Mouse (Mus musculus) midbrain, embryonic 15.5 days (tissue): Measurements from ENCODE around the gene Gm37240. TPM values are rescaled to one million over a fixed set of nuclear protein-coding genes. Genes with fewer than 3 reads are reported as not detected.

Source experiments
- ATAC-seq: fragments of 200-750 bp; cut with Nextera tagmentation; replicated peaks from 2 replicates; pipeline ENCODE4 v1.8.0; 2017; ENCODE audit warnings: moderate TSS enrichment
- H3K27ac ChIP-seq: fragments of 300-500 bp; sonication (generic); 2 replicates; pipeline ENCODE4 v1.5.1; 2015; ENCODE audit warnings: mild to moderate bottlenecking, inconsistent platforms
- H3K27me3 ChIP-seq: fragments of 300-500 bp; sonication (generic); replicated peaks from 2 replicates; pipeline ENCODE4 v1.6.1; 2015; ENCODE audit warnings: inconsistent platforms
- H3K36me3 ChIP-seq: fragments of 300-500 bp; sonication (generic); replicated peaks from 2 replicates; pipeline ENCODE4 v1.6.1; 2015; ENCODE audit warnings: inconsistent platforms
- H3K4me1 ChIP-seq: fragments of 300-500 bp; sonication (generic); 2 replicates; pipeline ENCODE4 v1.6.1; 2015; ENCODE audit warnings: inconsistent platforms
- H3K4me2 ChIP-seq: fragments of 300-500 bp; sonication (generic); 2 replicates; pipeline ENCODE4 v1.6.1; 2015; ENCODE audit warnings: inconsistent platforms, mild to moderate bottlenecking, moderate library complexity
- H3K4me3 ChIP-seq: fragments of 300-500 bp; sonication (generic); 2 replicates; pipeline ENCODE4 v1.5.1; 2015; ENCODE audit warnings: mild to moderate bottlenecking, inconsistent platforms
- H3K9ac ChIP-seq: fragments of 300-500 bp; sonication (generic); 2 replicates; pipeline ENCODE4 v1.6.1; 2015; ENCODE audit warnings: mild to moderate bottlenecking, inconsistent platforms
- H3K9me3 ChIP-seq: fragments of 300-500 bp; sonication (generic); 2 replicates; pipeline ENCODE4 v1.6.1; 2016; ENCODE audit warnings: inconsistent platforms
- WGBS: fragments of 180-500 bp; shearing (Covaris S2); methylation state at CpG from one replicate; pipeline ENCODE4 v1.1.7; 2015; ENCODE audit warnings: mixed read lengths; 5-methylcytosine and 5-hydroxymethylcytosine counted together
- polyA plus RNA-seq: library from polyadenylated mRNA; unstranded; fragments of >200 nt; fragmentation: Nextera tagmentation; extraction: Ambion mirVana; gene quantifications from 2 replicates; pipeline ENCODE4 v1.2.1, GENCODE M21; 2015

Gm37240 gene
- polyA plus RNA-seq, 1 experiment from 2014 or later = 0.40 TPM

GRCm38 (mm10) chr3:84740050-84740596 is 1147.2 kb downstream of the Gm37240 start:
- Histone ChIP-seq H3K4me2 (no peak overlapping the region), H3K36me3 (no peaks in the 10 kb centered on the region), H3K4me3 (no peak overlapping the region), H3K9me3 (no peaks in the 10 kb centered on the region), H3K27ac (0 out of 2 replicates have a peak overlapping the region, but pooled peaks have one; percentile 23), H3K4me1 (peaks cover 3% of the 10 kb centered on the region), H3K27me3 (0 out of 2 replicates have a peak, but pooled peaks cover 3% of the 10 kb centered on the region), H3K9ac (no peak overlapping the region)
- ATAC-seq = peak; percentile 52; the same call in 1 of the 2 replicates
- WGBS = 51% methylated on average over 10 of the region's 10 CpGs

- Histone ChIP-seq H3K9ac (no peak overlapping the region), H3K4me2 (no peak overlapping the region), H3K4me1 (peaks cover 17% of the 10 kb centered on the region), H3K9me3 (no peaks in the 10 kb centered on the region), H3K27me3 (0 out of 2 replicates have a peak, but pooled peaks cover 7% of the 10 kb centered on the region), H3K36me3 (no peaks in the 10 kb centered on the region), H3K27ac (no peak overlapping the region), H3K4me3 (no peak overlapping the region)
- 79% methylated on average over 3 of the region's 3 CpGs for WGBS
- no peak for ATAC-seq
Measured at GRCm38 (mm10) chr3:84737137-84737536, 1150.2 kb downstream of the Gm37240 start.

GRCm38 (mm10) chr3:84735716-84736115 is 1151.6 kb downstream of the Gm37240 start:
- H3K36me3 ChIP-seq = no peaks in the 10 kb centered on the region
- no peaks in the 10 kb centered on the region for H3K9me3 ChIP-seq
- H3K27ac ChIP-seq = no peak overlapping the region
- peaks cover 31% of the 10 kb centered on the region for H3K4me1 ChIP-seq
- H3K27me3 ChIP-seq = 0 out of 2 replicates have a peak, but pooled peaks cover 7% of the 10 kb centered on the region
- 51% methylated on average over 10 of the region's 10 CpGs for WGBS
- H3K4me3 ChIP-seq = no peak overlapping the region
- no peak overlapping the region for H3K4me2 ChIP-seq
- no peak for ATAC-seq
- H3K9ac ChIP-seq = no peak overlapping the region

GRCm38 (mm10) chr3:84732516-84732915 is 1154.8 kb downstream of the Gm37240 start:
- ATAC-seq = no peak

GRCm38 (mm10) chr3:84732016-84732502 is 1155.3 kb downstream of the Gm37240 start:
- H3K4me3 ChIP-seq = peak overlapping the region; percentile 20
- peak; percentile 76 for ATAC-seq
- peak overlapping the region; percentile 50 for H3K4me2 ChIP-seq
- H3K27ac ChIP-seq = peak overlapping the region; percentile 74
- under 1% methylated on average over 20 of the region's 20 CpGs for WGBS
- 0 out of 2 replicates have a peak, but pooled peaks cover 12% of the 10 kb centered on the region for H3K27me3 ChIP-seq
- 0 out of 2 replicates have a peak overlapping the region, but pooled peaks have one; percentile 26 for H3K9ac ChIP-seq
- H3K9me3 ChIP-seq = no peaks in the 10 kb centered on the region
- no peaks in the 10 kb centered on the region for H3K36me3 ChIP-seq
- H3K4me1 ChIP-seq = peaks cover 31% of the 10 kb centered on the region

More at GRCm38 (mm10) chr3:84732516-84732915, 1154.8 kb downstream of the Gm37240 start:
- no peaks in the 10 kb centered on the region for H3K36me3 ChIP-seq
- H3K27me3 ChIP-seq = 0 out of 2 replicates have a peak, but pooled peaks cover 12% of the 10 kb centered on the region
- H3K4me2 ChIP-seq = peak overlapping the region; percentile 50
- 0 out of 2 replicates have a peak overlapping the region, but pooled peaks have one; percentile 26 for H3K9ac ChIP-seq
- peak overlapping the region; percentile 20 for H3K4me3 ChIP-seq
- 7% methylated on average over 6 of the region's 6 CpGs for WGBS
- peak overlapping the region; percentile 74 for H3K27ac ChIP-seq
- no peaks in the 10 kb centered on the region for H3K9me3 ChIP-seq
- H3K4me1 ChIP-seq = peaks cover 31% of the 10 kb centered on the region

GRCm38 (mm10) chr3:84731403-84732015 is 1155.8 kb downstream of the Gm37240 start:
- H3K4me1 ChIP-seq = peaks cover 31% of the 10 kb centered on the region
- 9% methylated on average over 9 of the region's 9 CpGs for WGBS
- no peak for ATAC-seq
- 0 out of 2 replicates have a peak, but pooled peaks cover 12% of the 10 kb centered on the region for H3K27me3 ChIP-seq
- H3K4me2 ChIP-seq = peak overlapping the region; percentile 50
- H3K27ac ChIP-seq = peak overlapping the region; percentile 74
- H3K36me3 ChIP-seq = no peaks in the 10 kb centered on the region
- peak overlapping the region; percentile 20 for H3K4me3 ChIP-seq
- H3K9ac ChIP-seq = no peak overlapping the region
- no peaks in the 10 kb centered on the region for H3K9me3 ChIP-seq

- Histone ChIP-seq H3K9me3 (no peaks in the 10 kb centered on the region), H3K4me3 (no peak overlapping the region), H3K27me3 (0 out of 2 replicates have a peak, but pooled peaks cover 12% of the 10 kb centered on the region), H3K27ac (peak overlapping the region; percentile 74; the same call in 1 of the 2 replicates), H3K4me2 (peak overlapping the region; percentile 50; the same call in 1 of the 2 replicates), H3K4me1 (peaks cover 31% of the 10 kb centered on the region), H3K36me3 (no peaks in the 10 kb centered on the region), H3K9ac (no peak overlapping the region)
- no peak for ATAC-seq
- WGBS = 26% methylated on average over 5 of the region's 5 CpGs
Measured at GRCm38 (mm10) chr3:84731003-84731402, 1156.3 kb downstream of the Gm37240 start.

GRCm38 (mm10) chr3:84729806-84730205 is 1157.5 kb downstream of the Gm37240 start:
- Histone ChIP-seq H3K4me1 (peaks cover 27% of the 10 kb centered on the region), H3K9me3 (no peaks in the 10 kb centered on the region), H3K27ac (no peak overlapping the region), H3K4me2 (no peak overlapping the region), H3K4me3 (no peak overlapping the region), H3K9ac (no peak overlapping the region), H3K36me3 (no peaks in the 10 kb centered on the region), H3K27me3 (0 out of 2 replicates have a peak, but pooled peaks cover 10% of the 10 kb centered on the region)
- 83% methylated on average over 6 of the region's 6 CpGs for WGBS
- no peak for ATAC-seq

- no peaks in the 10 kb centered on the region for H3K9me3 ChIP-seq
- no peak overlapping the region for H3K27ac ChIP-seq
- H3K9ac ChIP-seq = no peak overlapping the region
- H3K4me2 ChIP-seq = no peak overlapping the region
- H3K4me3 ChIP-seq = no peak overlapping the region
- ATAC-seq = no peak
- H3K27me3 ChIP-seq = 0 out of 2 replicates have a peak, but pooled peaks cover 3% of the 10 kb centered on the region
- H3K4me1 ChIP-seq = no peaks in the 10 kb centered on the region
- H3K36me3 ChIP-seq = no peaks in the 10 kb centered on the region
- 63% methylated on average over 5 of the region's 5 CpGs for WGBS
Measured at GRCm38 (mm10) chr3:84723996-84724395, 1163.3 kb downstream of the Gm37240 start.

- Histone ChIP-seq H3K4me2 (no peak overlapping the region), H3K4me1 (no peaks in the 10 kb centered on the region), H3K27ac (no peak overlapping the region), H3K36me3 (no peaks in the 10 kb centered on the region), H3K9me3 (no peaks in the 10 kb centered on the region), H3K9ac (no peak overlapping the region), H3K4me3 (no peak overlapping the region), H3K27me3 (no peaks in the 10 kb centered on the region)
- ATAC-seq = no peak
- 88% methylated on average over 4 of the region's 4 CpGs for WGBS
Measured at GRCm38 (mm10) chr3:84722680-84723079, 1164.6 kb downstream of the Gm37240 start.

GRCm38 (mm10) chr3:84715073-84715768 is 1172.1 kb downstream of the Gm37240 start:
- H3K27me3 ChIP-seq = no peaks in the 10 kb centered on the region
- WGBS = 94% methylated on average over 15 of the region's 15 CpGs

GRCm38 (mm10) chr3:84712941-84713340 is 1174.4 kb downstream of the Gm37240 start:
- 48% methylated on average over 2 of the region's 2 CpGs for WGBS
- no peak overlapping the region for H3K4me2 ChIP-seq
- no peak overlapping the region for H3K27ac ChIP-seq
- H3K36me3 ChIP-seq = no peaks in the 10 kb centered on the region
- no peaks in the 10 kb centered on the region for H3K27me3 ChIP-seq
- H3K9ac ChIP-seq = no peak overlapping the region
- ATAC-seq = no peak
- H3K4me3 ChIP-seq = no peak overlapping the region
- H3K4me1 ChIP-seq = no peaks in the 10 kb centered on the region
- H3K9me3 ChIP-seq = no peaks in the 10 kb centered on the region

More at GRCm38 (mm10) chr3:84715073-84715768, 1172.1 kb downstream of the Gm37240 start:
- H3K9ac ChIP-seq = no peak overlapping the region
- no peak overlapping the region for H3K27ac ChIP-seq
- H3K36me3 ChIP-seq = no peaks in the 10 kb centered on the region
- no peak for ATAC-seq
- no peak overlapping the region for H3K4me2 ChIP-seq
- no peak overlapping the region for H3K4me3 ChIP-seq
- no peaks in the 10 kb centered on the region for H3K4me1 ChIP-seq
- no peaks in the 10 kb centered on the region for H3K9me3 ChIP-seq
